Mouse (Mus musculus): ENCODE measurements around the gene P3h1. TPM values are rescaled to one million over a fixed set of nuclear protein-coding genes. Genes with fewer than 3 reads are reported as not detected.

The P3h1 gene
- polyA plus RNA-seq, 1 experiment = 190 TPM

DNA sequence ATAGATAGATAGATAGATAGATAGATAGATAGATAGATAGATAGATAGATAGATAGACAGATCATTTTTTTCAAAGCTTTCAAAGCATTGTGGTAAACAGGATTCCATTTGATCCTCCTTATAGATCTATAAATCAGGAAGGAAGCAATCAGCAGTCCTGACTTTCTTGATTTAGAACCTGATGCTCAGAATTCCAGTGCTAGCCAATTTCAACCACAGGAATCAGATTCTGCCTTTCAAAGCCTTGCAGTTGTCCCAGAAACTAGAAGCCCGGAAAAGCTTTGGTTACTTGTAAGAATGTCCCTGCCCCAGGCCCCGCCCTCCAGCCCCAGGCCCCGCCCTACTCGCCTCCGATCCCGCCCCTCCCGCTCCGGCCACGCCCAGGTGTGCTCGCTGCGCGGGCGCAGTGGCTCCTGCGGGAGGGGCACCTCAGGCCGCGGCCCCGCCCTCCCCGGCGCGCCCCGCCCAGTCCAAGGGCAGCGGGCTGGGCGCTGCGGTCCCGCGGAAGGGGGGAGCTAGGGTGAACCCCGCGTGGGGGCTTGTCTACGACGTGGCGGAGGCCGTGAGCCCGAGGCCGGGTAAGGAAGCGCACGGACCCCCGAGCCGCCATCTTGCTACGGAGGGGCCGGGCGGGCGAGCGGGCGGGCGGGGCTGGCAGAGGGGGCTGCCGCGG, 37.7 kb upstream of the P3h1 start, which contains the start of gene Svbp:
Gene Svbp, plus strand, starts transcription at position 398 of the 673 bp plus-strand sequence.
- 0 out of 2 replicates have a peak, but pooled peaks cover 5% of the 10 kb centered on the region for H3K4me1 ChIP-seq (ENCODE audit: control insufficient read depth, insufficient read depth, low read length)
- TF ChIP-seq CTCF (IDR thresholded peaks at IDR 0.05; ENCODE audit: borderline replicate concordance, insufficient read depth, low read length) (no peak), POLR2A (IDR thresholded peaks at IDR 0.05; ENCODE audit: low read depth, low read length) (peak; percentile 66)
- H3K27ac ChIP-seq (ENCODE audit: insufficient read depth, low read length) = peak within 1 kb of the TSS; percentile 60
- peak within 1 kb of the TSS; percentile 68 for H3K4me3 ChIP-seq (ENCODE audit: insufficient read depth, low read length)

DNA sequence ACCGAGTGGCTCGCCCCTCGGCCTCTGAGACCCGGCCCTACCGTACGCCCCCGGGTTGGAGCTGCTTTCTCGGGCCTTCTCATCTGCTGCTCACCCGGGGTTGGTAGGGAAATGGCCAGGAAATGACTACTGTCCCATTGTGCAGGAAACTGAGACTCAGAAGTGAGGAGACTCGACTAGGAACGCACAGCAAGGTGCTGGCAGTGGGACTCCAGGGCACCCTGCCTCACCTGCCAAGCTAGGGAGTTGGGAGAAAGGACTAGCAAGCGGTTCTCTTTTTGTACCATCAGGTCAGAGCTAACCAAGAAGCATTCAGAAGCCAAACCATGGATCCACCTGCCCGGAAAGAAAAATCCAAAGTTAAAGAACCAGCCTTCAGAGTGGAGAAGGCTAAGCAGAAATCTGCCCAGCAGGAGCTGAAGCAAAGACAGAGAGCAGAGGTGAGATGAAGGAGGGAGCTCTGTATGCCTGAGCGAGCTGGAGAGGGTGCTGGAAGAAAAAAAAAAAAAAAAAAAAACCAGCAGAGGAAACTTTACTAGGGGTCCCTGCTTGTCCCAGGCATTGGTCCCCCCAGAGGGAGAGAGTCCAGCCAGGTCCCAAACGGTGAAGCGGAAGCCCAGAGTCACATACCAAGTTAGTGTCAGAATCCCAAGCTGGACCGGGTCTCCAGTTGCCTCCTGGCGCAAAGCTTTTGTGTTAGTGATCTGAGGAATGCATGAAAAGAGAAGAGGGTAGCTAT, 37.0 kb upstream of the P3h1 start:
- TF ChIP-seq POLR2A (IDR thresholded peaks at IDR 0.05; ENCODE audit: low read depth, low read length) = no peak
- no peak for TF ChIP-seq CTCF (IDR thresholded peaks at IDR 0.05; ENCODE audit: borderline replicate concordance, insufficient read depth, low read length)
- Histone ChIP-seq H3K27ac (ENCODE audit: insufficient read depth, low read length) (no peak overlapping the region), H3K4me3 (ENCODE audit: insufficient read depth, low read length) (peak overlapping the region; percentile 68), H3K4me1 (ENCODE audit: control insufficient read depth, insufficient read depth, low read length) (0 out of 2 replicates have a peak, but pooled peaks cover 5% of the 10 kb centered on the region)

DNA sequence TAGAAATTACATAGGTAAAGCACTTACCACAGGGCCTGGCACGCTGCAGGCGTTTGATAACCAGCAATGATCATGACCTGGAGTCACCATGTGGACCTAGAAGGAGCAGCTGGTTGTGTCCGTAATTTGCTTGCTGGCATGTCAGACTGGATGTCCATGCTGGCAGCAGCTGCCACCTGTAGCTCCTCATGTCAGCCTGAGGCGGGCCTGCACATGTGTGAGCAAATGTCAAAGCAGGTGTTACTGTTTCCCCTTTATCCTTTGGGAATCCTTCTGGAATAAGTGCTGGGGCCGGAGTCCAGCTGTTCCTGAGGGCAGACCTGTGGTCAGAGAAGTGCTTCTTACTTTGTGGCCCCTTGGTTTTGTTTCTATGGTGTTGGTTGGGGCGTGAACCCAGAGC, 34.6 kb upstream of the P3h1 start:
- TF ChIP-seq POLR2A (IDR thresholded peaks at IDR 0.05; ENCODE audit: low read depth, low read length) = no peak
- Histone ChIP-seq H3K4me3 (ENCODE audit: insufficient read depth, low read length) (no peak overlapping the region), H3K4me1 (ENCODE audit: control insufficient read depth, insufficient read depth, low read length) (0 out of 2 replicates have a peak, but pooled peaks cover 5% of the 10 kb centered on the region), H3K27ac (ENCODE audit: insufficient read depth, low read length) (no peak overlapping the region)

DNA sequence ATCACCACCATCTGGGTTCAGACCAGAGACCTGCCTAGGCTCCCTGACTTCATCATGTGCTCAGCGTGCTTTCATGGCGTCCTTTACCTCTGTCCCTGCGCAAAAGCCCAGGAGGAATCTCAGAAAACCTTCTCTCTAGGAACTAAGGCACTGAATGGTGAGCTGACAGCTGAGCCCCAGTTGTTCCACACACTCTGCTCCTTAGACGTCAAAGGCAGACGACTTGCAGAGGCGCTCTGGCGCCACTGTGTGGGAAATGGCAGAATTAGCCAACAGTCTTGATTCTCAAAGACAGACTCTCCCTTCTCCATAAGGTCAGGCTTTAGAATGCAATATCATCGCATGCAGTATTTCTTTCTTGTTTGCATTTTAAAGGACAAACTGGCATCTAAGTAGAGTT, 28.0 kb upstream of the P3h1 start:
- Histone ChIP-seq H3K4me3 (ENCODE audit: insufficient read depth, low read length) (no peak overlapping the region), H3K4me1 (ENCODE audit: control insufficient read depth, insufficient read depth, low read length) (no peaks in the 10 kb centered on the region), H3K27ac (ENCODE audit: insufficient read depth, low read length) (no peak overlapping the region)
- TF ChIP-seq CTCF (IDR thresholded peaks at IDR 0.05; ENCODE audit: borderline replicate concordance, insufficient read depth, low read length) = peak; percentile 89
- TF ChIP-seq POLR2A (IDR thresholded peaks at IDR 0.05; ENCODE audit: low read depth, low read length) = no peak

DNA sequence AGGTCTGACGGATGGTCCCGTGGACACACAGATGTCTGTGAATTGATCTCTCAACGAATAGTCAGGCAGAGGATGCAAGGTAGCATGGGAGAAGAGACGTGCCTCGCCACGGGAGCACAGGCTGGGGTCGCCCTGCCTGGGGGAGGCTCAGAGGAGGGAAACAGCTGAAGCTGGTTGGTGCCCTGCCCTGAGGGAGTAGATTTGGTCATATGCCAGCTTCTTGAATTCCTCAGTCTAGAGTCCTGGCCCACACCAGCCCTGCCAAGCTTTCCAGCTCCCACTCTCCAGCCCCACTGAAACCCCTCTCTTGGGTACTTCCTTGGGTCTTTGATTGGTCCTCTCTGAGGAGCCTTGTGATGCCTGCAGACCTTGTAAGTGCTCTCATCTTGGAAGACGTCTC, 16.0 kb upstream of the P3h1 start:
- Histone ChIP-seq H3K27ac (ENCODE audit: insufficient read depth, low read length) (no peak overlapping the region), H3K4me1 (ENCODE audit: control insufficient read depth, insufficient read depth, low read length) (no peaks in the 10 kb centered on the region; the same call in 1 of the 2 replicates), H3K4me3 (ENCODE audit: insufficient read depth, low read length) (no peak overlapping the region)
- TF ChIP-seq CTCF (IDR thresholded peaks at IDR 0.05; ENCODE audit: borderline replicate concordance, insufficient read depth, low read length) (no peak), POLR2A (IDR thresholded peaks at IDR 0.05; ENCODE audit: low read depth, low read length) (no peak)

DNA sequence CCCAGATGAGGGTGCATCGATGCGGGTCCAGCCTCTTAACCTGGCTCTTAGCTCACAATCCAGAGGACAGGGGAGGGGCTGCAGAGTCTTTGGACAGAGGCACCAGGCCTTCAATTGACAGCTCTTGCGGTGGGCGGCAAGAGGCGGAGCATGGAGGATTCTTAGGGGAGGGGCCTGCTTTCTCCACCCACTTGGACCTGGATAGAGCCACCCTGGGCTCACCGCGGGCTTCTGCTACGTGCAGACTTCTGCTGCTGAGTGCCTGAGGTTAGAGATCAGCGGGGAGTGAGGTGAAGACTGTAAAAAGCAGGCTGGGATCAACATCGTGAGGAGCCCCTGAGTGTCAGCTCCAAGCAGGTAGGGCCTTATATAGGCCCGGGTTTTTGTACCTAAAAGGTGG, 14.5 kb upstream of the P3h1 start, which contains the start of gene Tmem269:
Gene Tmem269, minus strand, starts transcription at position 49 of the 400 bp plus-strand sequence.
- Histone ChIP-seq H3K4me1 (ENCODE audit: control insufficient read depth, insufficient read depth, low read length) (no peaks in the 10 kb centered on the region; the same call in 1 of the 2 replicates), H3K27ac (ENCODE audit: insufficient read depth, low read length) (no peak within 1 kb of the TSS), H3K4me3 (ENCODE audit: insufficient read depth, low read length) (no peak within 1 kb of the TSS)
- TF ChIP-seq POLR2A (IDR thresholded peaks at IDR 0.05; ENCODE audit: low read depth, low read length) (no peak), CTCF (IDR thresholded peaks at IDR 0.05; ENCODE audit: borderline replicate concordance, insufficient read depth, low read length) (no peak)

DNA sequence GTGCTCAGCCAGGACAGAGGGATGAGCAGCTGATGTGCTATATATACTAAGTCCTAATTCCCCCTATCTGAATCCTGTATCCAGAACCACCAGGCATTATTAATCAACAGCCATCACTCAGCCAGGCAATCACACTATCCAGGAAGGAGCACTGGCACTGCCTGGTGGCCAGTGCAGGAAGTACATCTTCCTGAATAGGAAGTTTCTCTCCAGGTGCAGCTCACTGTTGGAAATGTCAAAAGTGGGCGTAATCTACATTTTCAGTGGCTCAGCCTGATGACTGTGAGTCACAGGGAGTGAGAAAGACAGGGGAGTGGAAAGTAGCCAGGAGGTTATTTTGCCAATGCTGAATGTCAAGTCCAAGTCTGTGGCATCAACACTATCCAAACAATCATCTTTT, 9.0 kb upstream of the P3h1 start:
- no peak overlapping the region for H3K4me3 ChIP-seq (ENCODE audit: insufficient read depth, low read length)
- TF ChIP-seq POLR2A (IDR thresholded peaks at IDR 0.05; ENCODE audit: low read depth, low read length) (no peak), CTCF (IDR thresholded peaks at IDR 0.05; ENCODE audit: borderline replicate concordance, insufficient read depth, low read length) (peak; percentile 51; the same call in 1 of the 2 replicates)
- no peak overlapping the region for H3K27ac ChIP-seq (ENCODE audit: insufficient read depth, low read length)
- no peaks in the 10 kb centered on the region for H3K4me1 ChIP-seq (ENCODE audit: control insufficient read depth, insufficient read depth, low read length)

DNA sequence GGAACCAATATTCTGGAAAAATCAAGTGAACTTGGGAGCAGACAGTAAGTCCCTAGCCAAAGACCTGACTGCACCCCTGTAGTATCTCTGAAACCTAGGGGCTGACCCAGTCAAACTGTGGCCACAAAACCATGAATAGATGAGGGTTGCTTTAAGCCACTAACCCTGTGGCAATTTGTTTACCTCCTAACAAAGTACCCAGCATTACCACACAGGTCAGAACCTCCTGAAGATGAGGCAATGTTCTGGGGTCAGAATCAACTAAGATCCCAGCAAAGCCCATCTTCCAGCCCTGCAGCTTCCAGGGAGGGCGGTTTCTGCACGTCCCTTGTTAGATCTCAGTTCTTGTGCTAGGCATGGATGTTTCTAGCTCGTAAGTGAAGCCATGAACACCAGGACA, 8.2 kb upstream of the P3h1 start:
- Histone ChIP-seq H3K4me1 (ENCODE audit: control insufficient read depth, insufficient read depth, low read length) (no peaks in the 10 kb centered on the region), H3K27ac (ENCODE audit: insufficient read depth, low read length) (no peak overlapping the region), H3K4me3 (ENCODE audit: insufficient read depth, low read length) (no peak overlapping the region)
- TF ChIP-seq POLR2A (IDR thresholded peaks at IDR 0.05; ENCODE audit: low read depth, low read length) = no peak
- TF ChIP-seq CTCF (IDR thresholded peaks at IDR 0.05; ENCODE audit: borderline replicate concordance, insufficient read depth, low read length) = no peak

DNA sequence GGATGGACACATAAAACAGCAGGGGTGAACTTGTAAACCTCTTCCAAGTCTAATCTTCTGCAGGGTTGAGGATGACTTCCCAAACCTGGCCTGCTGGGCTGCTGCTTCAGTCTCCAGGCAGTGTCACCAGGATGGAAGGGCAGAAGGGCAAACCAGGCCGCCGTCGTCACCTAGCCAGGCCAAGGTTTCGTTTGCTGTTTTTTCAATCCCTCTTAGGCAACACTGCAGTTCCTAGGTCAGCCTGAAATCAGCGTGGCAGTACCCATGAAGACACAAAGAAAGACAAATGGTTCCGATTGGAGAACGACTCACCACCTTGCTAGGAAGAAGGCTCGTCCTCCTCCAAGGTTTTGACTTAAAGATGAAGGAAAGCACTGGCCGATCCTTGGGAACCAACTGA, 7.0 kb upstream of the P3h1 start:
- no peak overlapping the region for H3K27ac ChIP-seq (ENCODE audit: insufficient read depth, low read length)
- H3K4me1 ChIP-seq (ENCODE audit: control insufficient read depth, insufficient read depth, low read length) = no peaks in the 10 kb centered on the region
- TF ChIP-seq POLR2A (IDR thresholded peaks at IDR 0.05; ENCODE audit: low read depth, low read length) = no peak
- no peak for TF ChIP-seq CTCF (IDR thresholded peaks at IDR 0.05; ENCODE audit: borderline replicate concordance, insufficient read depth, low read length)
- H3K4me3 ChIP-seq (ENCODE audit: insufficient read depth, low read length) = no peak overlapping the region

DNA sequence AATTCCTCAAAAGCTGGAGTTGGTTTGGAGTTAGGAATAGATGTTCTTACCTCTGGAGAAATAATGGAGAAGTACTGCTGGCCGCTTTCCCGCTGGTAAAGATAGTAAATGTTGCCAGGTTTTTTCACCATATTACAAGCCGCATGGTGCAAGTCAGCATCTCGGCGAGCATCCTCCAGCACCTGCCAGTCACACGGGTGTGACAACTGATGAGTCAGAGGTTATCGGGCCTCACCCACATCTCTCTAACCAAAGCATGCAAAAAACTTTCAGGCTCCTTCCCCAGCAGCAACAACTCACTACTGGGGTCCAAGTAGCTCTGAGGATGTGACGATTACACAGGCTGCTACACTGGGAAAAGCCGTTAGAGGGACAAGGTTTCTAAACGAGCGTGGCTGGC, 6.0 kb upstream of the P3h1 start:
- Histone ChIP-seq H3K27ac (ENCODE audit: insufficient read depth, low read length) (no peak overlapping the region), H3K4me3 (ENCODE audit: insufficient read depth, low read length) (no peak overlapping the region), H3K4me1 (ENCODE audit: control insufficient read depth, insufficient read depth, low read length) (no peaks in the 10 kb centered on the region)
- TF ChIP-seq POLR2A (IDR thresholded peaks at IDR 0.05; ENCODE audit: low read depth, low read length) (no peak), CTCF (IDR thresholded peaks at IDR 0.05; ENCODE audit: borderline replicate concordance, insufficient read depth, low read length) (no peak)
